Mouse (Mus musculus): ENCODE results near the gene Mrpl32. TPM values are rescaled to one million over a fixed set of nuclear protein-coding genes. Genes with fewer than 3 reads are reported as not detected.

The Mrpl32 gene
- polyA plus RNA-seq (2014; fragmentation: Nextera tagmentation; extraction: Ambion mirVana) = 127 and 130 TPM in 2 replicates

DNA sequence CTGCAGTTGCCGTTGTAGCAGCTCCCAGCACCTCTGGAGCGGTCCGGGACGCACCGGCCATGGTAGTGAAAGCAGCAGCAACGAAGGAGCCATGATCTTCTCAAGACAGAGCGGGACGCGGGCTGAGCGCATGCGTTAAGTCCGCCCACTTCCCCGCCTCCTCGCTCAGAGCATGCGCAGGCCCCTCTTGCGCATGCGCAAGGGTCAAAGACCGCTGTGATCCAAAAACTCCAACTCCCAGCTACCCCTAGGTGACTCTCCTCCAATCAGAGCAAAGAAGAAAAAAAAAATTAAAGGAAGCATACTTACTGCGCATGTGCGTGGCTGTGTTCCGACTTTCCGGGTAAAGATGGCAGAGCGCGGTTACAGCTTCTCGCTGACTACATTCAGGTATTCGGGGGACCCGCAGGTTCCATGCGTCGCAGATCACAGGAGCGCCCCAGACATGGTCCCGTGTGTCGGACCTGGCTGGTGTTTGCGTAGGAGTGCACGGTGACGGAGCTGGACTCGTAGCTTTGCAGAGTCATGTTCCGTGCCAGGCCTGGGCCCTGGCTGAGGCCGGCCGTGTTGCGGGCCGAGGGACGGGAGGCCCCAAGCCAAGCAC, at the start of gene Mrpl32, which contains the start of gene Psma2:
Mrpl32 (minus strand) TSS at position 240 of the 604 bp plus-strand sequence.
Psma2 (plus strand) TSS at position 315 of the 604 bp plus-strand sequence.
- Histone ChIP-seq H3K4me1 (ENCODE audit: control insufficient read depth, insufficient read depth, low read length) (peaks cover 5% of the 10 kb centered on the region; the same call in 1 of the 2 replicates), H3K4me3 (ENCODE audit: low read depth, low read length) (peak within 1 kb of the TSS; percentile 88), H3K27me3 (ENCODE audit: control insufficient read depth, insufficient read depth, low read length) (no peaks in the 10 kb centered on the region), H3K9ac (replicated peaks; ENCODE audit: low read depth, low read length) (peak within 1 kb of the TSS; percentile 82), H3K4me2 (ENCODE audit: low read depth, low read length) (peak within 1 kb of the TSS; percentile 79), H3K9me3 (ENCODE audit: control insufficient read depth, low read length) (no peaks in the 10 kb centered on the region), H3K36me3 (ENCODE audit: control insufficient read depth, insufficient read depth, low read length) (peaks cover 13% of the 10 kb centered on the region; the same call in 1 of the 2 replicates), H3K27ac (ENCODE audit: low read depth, low read length) (peak within 1 kb of the TSS; percentile 22; the same call in 1 of the 2 replicates)
- WGBS = under 1% methylated on average over 42 of the region's 42 CpGs
- ATAC-seq (ENCODE audit: low read depth) = peak; percentile 98

DNA sequence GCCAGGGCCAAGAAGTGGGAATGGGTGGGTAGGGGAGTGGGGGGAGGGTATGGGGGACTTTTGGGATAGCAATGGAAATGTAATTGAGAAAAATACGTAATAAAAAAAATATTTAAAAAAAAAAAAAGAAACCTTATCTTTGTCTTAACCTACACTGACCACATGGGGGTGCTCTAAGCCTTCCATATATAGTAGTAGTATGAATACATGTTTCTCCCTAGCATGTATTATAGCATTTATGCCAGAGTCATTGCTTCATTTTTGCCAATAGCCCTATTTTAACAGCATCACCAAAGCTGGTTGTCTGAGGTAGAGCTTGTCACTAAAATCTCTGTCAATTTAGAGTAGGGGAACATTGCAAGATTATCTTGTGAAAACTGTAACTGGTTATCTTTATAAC, 36.3 kb upstream of the Mrpl32 start:
- Histone ChIP-seq H3K4me1 (ENCODE audit: control insufficient read depth, insufficient read depth, low read length) (no peaks in the 10 kb centered on the region), H3K9me3 (ENCODE audit: control insufficient read depth, low read length) (no peaks in the 10 kb centered on the region), H3K36me3 (ENCODE audit: control insufficient read depth, insufficient read depth, low read length) (no peaks in the 10 kb centered on the region), H3K27ac (ENCODE audit: low read depth, low read length) (no peak overlapping the region), H3K9ac (replicated peaks; ENCODE audit: low read depth, low read length) (no peak overlapping the region), H3K4me3 (ENCODE audit: low read depth, low read length) (no peak overlapping the region), H3K27me3 (ENCODE audit: control insufficient read depth, insufficient read depth, low read length) (no peaks in the 10 kb centered on the region), H3K4me2 (ENCODE audit: low read depth, low read length) (no peak overlapping the region)
- peak; percentile 81; the same call in 1 of the 2 replicates for ATAC-seq (ENCODE audit: low read depth)
- WGBS = 48% methylated on average over 1 of the region's 1 CpGs

DNA sequence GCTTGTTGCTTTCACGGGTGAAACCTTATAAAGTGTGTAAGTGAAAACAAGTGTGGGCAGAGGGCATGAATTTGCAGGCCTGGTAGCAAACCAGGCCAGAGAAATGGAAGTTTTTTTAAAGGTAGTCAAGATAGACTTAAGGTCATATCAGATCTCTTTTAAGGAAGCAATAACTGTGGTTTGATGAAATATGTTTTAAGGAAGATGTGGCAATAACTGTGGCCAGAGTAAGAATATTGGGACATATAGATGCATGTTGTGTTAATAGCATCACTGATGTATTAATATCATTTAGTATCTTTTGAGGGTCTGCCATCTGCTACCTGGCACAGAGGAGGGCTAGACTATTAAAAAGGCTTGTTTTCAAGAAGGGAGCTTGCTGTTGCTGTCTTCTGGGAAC, 27.0 kb upstream of the Mrpl32 start:
- H3K4me1 ChIP-seq (ENCODE audit: control insufficient read depth, insufficient read depth, low read length) = no peaks in the 10 kb centered on the region
- no peak for ATAC-seq (ENCODE audit: low read depth)
- H3K4me2 ChIP-seq (ENCODE audit: low read depth, low read length) = no peak overlapping the region
- H3K27ac ChIP-seq (ENCODE audit: low read depth, low read length) = no peak overlapping the region
- no peaks in the 10 kb centered on the region for H3K27me3 ChIP-seq (ENCODE audit: control insufficient read depth, insufficient read depth, low read length)
- H3K4me3 ChIP-seq (ENCODE audit: low read depth, low read length) = no peak overlapping the region
- H3K36me3 ChIP-seq (ENCODE audit: control insufficient read depth, insufficient read depth, low read length) = peaks cover 19% of the 10 kb centered on the region
- WGBS = 73% methylated on average over 1 of the region's 1 CpGs
- no peaks in the 10 kb centered on the region for H3K9me3 ChIP-seq (ENCODE audit: control insufficient read depth, low read length)
- H3K9ac ChIP-seq (replicated peaks; ENCODE audit: low read depth, low read length) = no peak overlapping the region

DNA sequence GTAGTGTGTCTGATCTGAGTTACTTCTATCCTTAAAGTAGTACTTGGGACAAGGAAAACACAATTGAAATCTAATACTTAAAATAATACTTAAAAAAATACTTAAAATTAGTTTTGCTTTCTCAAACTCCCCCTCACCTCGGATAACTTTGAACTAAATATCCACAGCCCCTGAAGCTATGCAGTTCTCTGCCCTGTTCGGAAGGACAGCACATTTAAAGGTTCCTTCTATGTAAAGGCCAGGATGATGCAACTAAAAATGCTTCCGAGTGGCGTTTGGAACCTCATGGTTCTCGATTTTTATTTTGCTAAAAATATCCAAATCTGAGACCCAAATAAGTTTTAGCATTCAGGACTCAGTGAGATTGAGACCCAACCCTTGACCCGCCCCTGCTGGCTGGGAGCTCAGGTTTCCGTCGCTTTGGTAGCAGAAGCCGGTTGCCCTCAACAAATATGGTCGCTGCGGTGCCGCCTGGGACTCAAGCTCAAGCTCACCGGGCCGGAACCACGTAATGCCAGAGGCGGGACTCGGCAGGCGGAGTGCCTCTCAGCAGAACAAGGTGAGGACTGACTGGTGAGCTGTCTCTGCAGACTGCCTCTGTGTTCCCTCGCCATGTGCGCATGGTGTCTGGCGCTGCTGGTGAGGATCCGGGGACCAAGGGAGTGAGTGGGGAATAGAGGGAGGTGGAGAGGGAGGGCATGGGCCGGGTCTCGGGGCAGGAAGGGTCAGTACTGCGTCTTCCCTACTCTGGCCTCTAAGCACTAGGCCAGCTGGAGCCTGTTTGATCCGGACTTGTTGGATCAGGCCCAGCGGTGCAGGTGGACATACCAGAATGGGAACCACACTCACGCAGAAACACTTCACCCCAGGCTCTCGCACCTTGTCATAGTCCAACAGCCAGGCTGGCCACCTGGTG, 17.0 kb upstream of the Mrpl32 start, which contains the start of gene AW209491:
AW209491 (plus strand) TSS at position 429 of the 916 bp plus-strand sequence.
- 0 out of 2 replicates have a peak, but pooled peaks cover 3% of the 10 kb centered on the region for H3K4me1 ChIP-seq (ENCODE audit: control insufficient read depth, insufficient read depth, low read length)
- no peaks in the 10 kb centered on the region for H3K9me3 ChIP-seq (ENCODE audit: control insufficient read depth, low read length)
- 3% methylated on average over 29 of the region's 29 CpGs for WGBS
- no peaks in the 10 kb centered on the region for H3K27me3 ChIP-seq (ENCODE audit: control insufficient read depth, insufficient read depth, low read length)
- H3K4me3 ChIP-seq (ENCODE audit: low read depth, low read length) = peak within 1 kb of the TSS; percentile 56
- peak within 1 kb of the TSS; percentile 44 for H3K27ac ChIP-seq (ENCODE audit: low read depth, low read length)
- peak; percentile 98 for ATAC-seq (ENCODE audit: low read depth)
- H3K9ac ChIP-seq (replicated peaks; ENCODE audit: low read depth, low read length) = peak within 1 kb of the TSS; percentile 89
- H3K4me2 ChIP-seq (ENCODE audit: low read depth, low read length) = peak within 1 kb of the TSS; percentile 78
- H3K36me3 ChIP-seq (ENCODE audit: control insufficient read depth, insufficient read depth, low read length) = peaks cover 18% of the 10 kb centered on the region

DNA sequence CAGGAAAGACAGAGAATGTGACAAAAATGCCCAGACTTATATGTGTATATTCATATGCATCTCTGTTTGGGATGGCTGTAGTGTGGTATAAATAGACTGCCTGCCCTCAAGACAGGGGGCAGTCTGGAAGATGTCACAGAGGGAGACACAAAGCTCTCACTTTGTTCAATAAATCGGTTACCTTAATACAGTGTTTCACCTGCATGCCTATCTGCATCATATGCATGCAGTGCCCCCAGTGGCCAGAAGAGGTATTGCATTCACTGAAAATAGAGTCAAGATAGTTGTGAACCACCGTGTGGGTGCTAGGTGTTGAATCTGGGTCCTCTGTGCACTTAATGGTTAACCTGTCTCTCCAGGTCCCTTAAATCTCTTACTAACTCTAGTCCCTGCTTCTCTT, 5.8 kb upstream of the Mrpl32 start:
- Histone ChIP-seq H3K9ac (replicated peaks; ENCODE audit: low read depth, low read length) (no peak overlapping the region), H3K4me3 (ENCODE audit: low read depth, low read length) (no peak overlapping the region), H3K36me3 (ENCODE audit: control insufficient read depth, insufficient read depth, low read length) (peaks cover 46% of the 10 kb centered on the region; the same call in 1 of the 2 replicates), H3K4me1 (ENCODE audit: control insufficient read depth, insufficient read depth, low read length) (no peaks in the 10 kb centered on the region), H3K9me3 (ENCODE audit: control insufficient read depth, low read length) (no peaks in the 10 kb centered on the region), H3K27ac (ENCODE audit: low read depth, low read length) (no peak overlapping the region), H3K27me3 (ENCODE audit: control insufficient read depth, insufficient read depth, low read length) (no peaks in the 10 kb centered on the region), H3K4me2 (ENCODE audit: low read depth, low read length) (no peak overlapping the region)
- WGBS = 51% methylated on average over 2 of the region's 2 CpGs
- ATAC-seq (ENCODE audit: low read depth) = peak; percentile 67

DNA sequence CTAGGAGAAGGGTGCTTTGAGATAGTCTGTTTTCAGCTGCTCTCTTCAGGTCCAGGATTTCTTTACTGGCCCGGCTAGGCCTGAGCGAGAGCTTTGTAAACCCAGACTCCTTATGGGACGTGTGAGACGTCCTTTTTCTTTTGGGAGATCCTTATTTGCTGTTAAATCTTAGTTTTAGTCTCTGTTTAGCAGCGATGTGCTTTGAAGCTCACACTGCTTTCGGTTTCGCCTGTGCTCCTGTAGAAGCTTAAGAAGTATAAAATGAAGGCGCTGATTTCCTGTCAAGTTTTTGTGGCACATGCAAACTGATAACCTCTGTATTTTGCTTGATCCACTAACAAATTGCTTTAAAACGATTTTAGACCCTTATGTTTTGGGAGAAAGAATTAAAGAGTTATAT, 588 bp upstream of the Mrpl32 start:
- peak overlapping the region; percentile 22; the same call in 1 of the 2 replicates for H3K27ac ChIP-seq (ENCODE audit: low read depth, low read length)
- no peaks in the 10 kb centered on the region for H3K9me3 ChIP-seq (ENCODE audit: control insufficient read depth, low read length)
- H3K4me2 ChIP-seq (ENCODE audit: low read depth, low read length) = peak overlapping the region; percentile 79
- peaks cover 5% of the 10 kb centered on the region; the same call in 1 of the 2 replicates for H3K4me1 ChIP-seq (ENCODE audit: control insufficient read depth, insufficient read depth, low read length)
- WGBS = 2% methylated on average over 9 of the region's 9 CpGs
- peaks cover 16% of the 10 kb centered on the region; the same call in 1 of the 2 replicates for H3K36me3 ChIP-seq (ENCODE audit: control insufficient read depth, insufficient read depth, low read length)
- H3K27me3 ChIP-seq (ENCODE audit: control insufficient read depth, insufficient read depth, low read length) = no peaks in the 10 kb centered on the region
- H3K4me3 ChIP-seq (ENCODE audit: low read depth, low read length) = peak overlapping the region; percentile 88
- peak overlapping the region; percentile 82 for H3K9ac ChIP-seq (replicated peaks; ENCODE audit: low read depth, low read length)
- ATAC-seq (ENCODE audit: low read depth) = no peak

DNA sequence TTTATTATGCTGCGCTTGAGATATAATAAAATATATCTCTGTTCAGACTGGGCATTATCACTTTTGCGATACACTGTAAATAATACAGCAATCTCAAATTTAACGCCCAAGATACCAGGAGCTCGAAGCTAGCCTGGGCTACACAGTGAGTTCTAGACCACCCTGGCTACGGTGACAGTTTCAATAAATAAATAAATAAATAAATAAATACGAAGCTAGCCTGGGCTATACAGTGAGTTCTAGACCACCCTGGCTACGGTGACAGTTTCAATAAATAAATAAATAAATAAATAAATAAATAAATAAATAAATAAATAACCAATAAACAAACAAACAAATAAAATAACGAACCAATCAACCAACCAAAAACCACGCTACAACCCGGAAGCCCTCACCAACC, 502 bp downstream of the Mrpl32 start:
- Histone ChIP-seq H3K9me3 (ENCODE audit: control insufficient read depth, low read length) (no peaks in the 10 kb centered on the region), H3K36me3 (ENCODE audit: control insufficient read depth, insufficient read depth, low read length) (peaks cover 9% of the 10 kb centered on the region; the same call in 1 of the 2 replicates), H3K27me3 (ENCODE audit: control insufficient read depth, insufficient read depth, low read length) (no peaks in the 10 kb centered on the region), H3K4me2 (ENCODE audit: low read depth, low read length) (peak overlapping the region; percentile 73), H3K4me1 (ENCODE audit: control insufficient read depth, insufficient read depth, low read length) (peaks cover 5% of the 10 kb centered on the region; the same call in 1 of the 2 replicates), H3K27ac (ENCODE audit: low read depth, low read length) (no peak overlapping the region), H3K4me3 (ENCODE audit: low read depth, low read length) (peak overlapping the region; percentile 88), H3K9ac (replicated peaks; ENCODE audit: low read depth, low read length) (peak overlapping the region; percentile 63)
- peak; percentile 72 for ATAC-seq (ENCODE audit: low read depth)
- 7% methylated on average over 10 of the region's 10 CpGs for WGBS

DNA sequence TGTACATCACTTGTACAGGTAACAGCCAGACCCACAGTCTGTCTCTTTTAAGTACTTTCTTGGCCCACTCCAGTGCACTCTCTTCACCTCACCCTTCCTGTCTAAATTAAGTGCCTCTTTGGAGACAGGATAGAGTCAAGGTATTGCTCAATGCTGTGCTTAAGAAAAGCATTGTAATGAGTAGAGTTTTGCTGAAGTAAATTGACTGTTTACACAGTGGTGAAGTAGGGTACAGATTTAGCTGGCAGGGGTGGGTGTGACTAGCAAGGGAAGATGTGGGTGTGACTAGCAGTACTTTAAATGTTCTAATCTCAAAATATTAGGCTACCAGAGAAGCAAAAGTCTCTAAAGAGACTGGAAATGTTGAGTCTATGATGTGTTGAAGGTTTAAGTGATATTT, 5.3 kb downstream of the Mrpl32 start:
- Histone ChIP-seq H3K9me3 (ENCODE audit: control insufficient read depth, low read length) (no peaks in the 10 kb centered on the region), H3K27me3 (ENCODE audit: control insufficient read depth, insufficient read depth, low read length) (no peaks in the 10 kb centered on the region), H3K4me1 (ENCODE audit: control insufficient read depth, insufficient read depth, low read length) (peaks cover 5% of the 10 kb centered on the region; the same call in 1 of the 2 replicates), H3K36me3 (ENCODE audit: control insufficient read depth, insufficient read depth, low read length) (no peaks in the 10 kb centered on the region; the same call in 1 of the 2 replicates), H3K9ac (replicated peaks; ENCODE audit: low read depth, low read length) (no peak overlapping the region), H3K27ac (ENCODE audit: low read depth, low read length) (no peak overlapping the region), H3K4me3 (ENCODE audit: low read depth, low read length) (no peak overlapping the region), H3K4me2 (ENCODE audit: low read depth, low read length) (no peak overlapping the region)
- no peak for ATAC-seq (ENCODE audit: low read depth)

Data from neural tube, embryonic 14.5 days (tissue).